Mouse (Mus musculus) kidney, postnatal 0 days (tissue): ENCODE results near the gene Gbx1. TPM values are rescaled to one million over a fixed set of nuclear protein-coding genes. Genes with fewer than 3 reads are reported as not detected.

Source experiments
- ATAC-seq: fragments of 200-750 bp; cut with Nextera tagmentation; replicated peaks from 2 replicates; pipeline ENCODE4 v1.8.0; 2017; ENCODE audit warnings: low read depth, moderate number of reproducible peaks, moderate TSS enrichment, moderate library complexity; ENCODE audit not compliant: low FRiP score
- DNase-seq: peaks from one replicate; pipeline ENCODE4 v3.0.0-alpha.2; 2016; ENCODE audit warnings: low spot score
- H3K27ac ChIP-seq: fragments of 300-500 bp; sonication (generic); 2 replicates; pipeline ENCODE4 v1.5.1; 2014; ENCODE audit warnings: mild to moderate bottlenecking
- H3K27me3 ChIP-seq: fragments of 300-500 bp; sonication (generic); 2 replicates; pipeline ENCODE4 v1.6.1; 2014; ENCODE audit warnings: low read length, mixed read lengths; ENCODE audit not compliant: insufficient read depth
- H3K36me3 ChIP-seq: fragments of 300-500 bp; sonication (generic); 2 replicates; pipeline ENCODE4 v1.6.1; 2014; ENCODE audit warnings: low read length, mixed read lengths; ENCODE audit not compliant: insufficient read depth
- H3K4me1 ChIP-seq: fragments of 300-500 bp; sonication (generic); replicated peaks from 2 replicates; pipeline ENCODE4 v1.6.1; 2014; ENCODE audit warnings: antibody characterized with exemption, low read length, mixed read lengths; ENCODE audit not compliant: insufficient read depth
- H3K4me2 ChIP-seq: fragments of 300-500 bp; sonication (generic); 2 replicates; pipeline ENCODE4 v1.6.1; 2014; ENCODE audit warnings: mild to moderate bottlenecking, low read length, moderate library complexity, mixed read lengths
- H3K4me3 ChIP-seq: fragments of 300-500 bp; sonication (generic); replicated peaks from 2 replicates; pipeline ENCODE4 v1.5.1; 2014; ENCODE audit warnings: low read depth, low read length
- H3K9ac ChIP-seq: fragments of 300-500 bp; sonication (generic); 2 replicates; pipeline ENCODE4 v1.6.1; 2014; ENCODE audit warnings: low read depth, low read length
- H3K9me3 ChIP-seq: fragments of 300-500 bp; sonication (generic); replicated peaks from 2 replicates; pipeline ENCODE4 v1.6.1; 2016; ENCODE audit warnings: low read length, inconsistent platforms, mixed read lengths
- CTCF ChIP-seq: IDR thresholded peaks from 2 replicates; pipeline ENCODE4 v1.5.1; 2016; ENCODE audit warnings: antibody characterized with exemption, low read depth, mild to moderate bottlenecking, moderate library complexity
- WGBS: fragments of 180-500 bp; shearing (Covaris S2); extraction: QIAGEN DNeasy Blood & Tissue Kit; methylation state at CpG from one replicate; pipeline ENCODE4 v1.1.7; 2014; 5-methylcytosine and 5-hydroxymethylcytosine counted together
- polyA plus RNA-seq: library from polyadenylated mRNA; unstranded; fragments of >200 nt; fragmentation: Nextera tagmentation; extraction: Ambion mirVana; gene quantifications from 2 replicates; pipeline ENCODE4 v1.2.1, GENCODE M21; 2015

The Gbx1 gene
- polyA plus RNA-seq, 1 experiment from 2014 or later = 0.04 TPM

- no peak overlapping the region for H3K4me2 ChIP-seq
- no peak for TF ChIP-seq CTCF
- ATAC-seq (no peak), DNase-seq (no peak)
- WGBS = 56% methylated on average over 16 of the region's 16 CpGs
- no peaks in the 10 kb centered on the region for H3K27me3 ChIP-seq
- no peaks in the 10 kb centered on the region for H3K36me3 ChIP-seq
- H3K9ac ChIP-seq = no peak overlapping the region
- H3K4me1 ChIP-seq = peaks cover 21% of the 10 kb centered on the region; the same call in 1 of the 2 replicates
- no peaks in the 10 kb centered on the region for H3K9me3 ChIP-seq
- no peak overlapping the region for H3K4me3 ChIP-seq
- H3K27ac ChIP-seq = no peak overlapping the region
These were observed 10.6 kb upstream of the Gbx1 start for GRCm38 (mm10) chr5:24537618-24538017.

- ATAC-seq = no peak
- H3K36me3 ChIP-seq = no peaks in the 10 kb centered on the region
- no peak overlapping the region for H3K27ac ChIP-seq
- H3K4me1 ChIP-seq = peaks cover 21% of the 10 kb centered on the region; the same call in 1 of the 2 replicates
- no peaks in the 10 kb centered on the region for H3K27me3 ChIP-seq
- no peak for TF ChIP-seq CTCF
- no peak overlapping the region for H3K4me2 ChIP-seq
- no peak overlapping the region for H3K9ac ChIP-seq
- WGBS = 82% methylated on average over 5 of the region's 5 CpGs
- DNase-seq = no peak
- H3K9me3 ChIP-seq = no peaks in the 10 kb centered on the region
- no peak overlapping the region for H3K4me3 ChIP-seq
These were observed 9.5 kb upstream of the Gbx1 start for GRCm38 (mm10) chr5:24536511-24536910.

- H3K27me3 ChIP-seq = peaks cover 3% of the 10 kb centered on the region; the same call in 1 of the 2 replicates
- DNase-seq (no peak), ATAC-seq (no peak)
- peaks cover 13% of the 10 kb centered on the region; the same call in 1 of the 2 replicates for H3K4me1 ChIP-seq
- H3K4me2 ChIP-seq = no peak overlapping the region
- no peak for TF ChIP-seq CTCF
- no peaks in the 10 kb centered on the region for H3K9me3 ChIP-seq
- H3K27ac ChIP-seq = no peak overlapping the region
- WGBS = 84% methylated on average over 3 of the region's 3 CpGs
- H3K36me3 ChIP-seq = no peaks in the 10 kb centered on the region
- no peak overlapping the region for H3K4me3 ChIP-seq
- H3K9ac ChIP-seq = no peak overlapping the region
These were observed 8.7 kb upstream of the Gbx1 start for GRCm38 (mm10) chr5:24535731-24536130.

GRCm38 (mm10) chr5:24534292-24534691 lies 7.3 kb upstream of the Gbx1 start:
- peak; percentile 55; the same call in 1 of the 2 replicates for TF ChIP-seq CTCF
- ATAC-seq = no peak
- H3K27me3 ChIP-seq = peaks cover 11% of the 10 kb centered on the region

GRCm38 (mm10) chr5:24533391-24533790 lies 6.4 kb upstream of the Gbx1 start:
- no peak for TF ChIP-seq CTCF
- ATAC-seq (no peak), DNase-seq (no peak)
- 67% methylated on average over 11 of the region's 11 CpGs for WGBS
- no peak overlapping the region for H3K27ac ChIP-seq
- H3K9me3 ChIP-seq = no peaks in the 10 kb centered on the region
- no peak overlapping the region for H3K4me2 ChIP-seq
- H3K4me1 ChIP-seq = no peaks in the 10 kb centered on the region
- no peaks in the 10 kb centered on the region for H3K36me3 ChIP-seq
- no peak overlapping the region for H3K4me3 ChIP-seq
- H3K9ac ChIP-seq = no peak overlapping the region
- peaks cover 19% of the 10 kb centered on the region for H3K27me3 ChIP-seq

More at GRCm38 (mm10) chr5:24534292-24534691, 7.3 kb upstream of the Gbx1 start:
- Histone ChIP-seq H3K27ac (no peak overlapping the region), H3K4me1 (no peaks in the 10 kb centered on the region), H3K36me3 (no peaks in the 10 kb centered on the region), H3K9ac (no peak overlapping the region), H3K9me3 (no peaks in the 10 kb centered on the region), H3K4me3 (no peak overlapping the region), H3K4me2 (no peak overlapping the region)
- no peak for DNase-seq
- 57% methylated on average over 5 of the region's 5 CpGs for WGBS

- ATAC-seq = peak; percentile 29
These were observed 3.2 kb upstream of the Gbx1 start for GRCm38 (mm10) chr5:24530042-24530689.

More at GRCm38 (mm10) chr5:24530042-24530689, 3.2 kb upstream of the Gbx1 start:
- peak; percentile 95 for DNase-seq
- peak overlapping the region; percentile 2; the same call in 1 of the 2 replicates for H3K4me2 ChIP-seq
- H3K9me3 ChIP-seq = no peaks in the 10 kb centered on the region
- no peaks in the 10 kb centered on the region for H3K36me3 ChIP-seq
- no peak overlapping the region for H3K9ac ChIP-seq
- no peak overlapping the region for H3K4me3 ChIP-seq
- TF ChIP-seq CTCF = peak; percentile 100
- H3K27me3 ChIP-seq = peaks cover 49% of the 10 kb centered on the region
- 11% methylated on average over 24 of the region's 24 CpGs for WGBS
- no peak overlapping the region for H3K27ac ChIP-seq
- peaks cover 12% of the 10 kb centered on the region; the same call in 1 of the 2 replicates for H3K4me1 ChIP-seq
